Mouse (Mus musculus): ENCODE measurements at regions not wholly inside any gene's neighbourhood (a gene's known extent, or its start where the extent isn't known, plus 50 kb on each side); places are given as distances from the start of the nearest gene placed in this dataset.
A peak's percentile ranks its signal among the peaks of the same experiment; 100 is the strongest.

DNA sequence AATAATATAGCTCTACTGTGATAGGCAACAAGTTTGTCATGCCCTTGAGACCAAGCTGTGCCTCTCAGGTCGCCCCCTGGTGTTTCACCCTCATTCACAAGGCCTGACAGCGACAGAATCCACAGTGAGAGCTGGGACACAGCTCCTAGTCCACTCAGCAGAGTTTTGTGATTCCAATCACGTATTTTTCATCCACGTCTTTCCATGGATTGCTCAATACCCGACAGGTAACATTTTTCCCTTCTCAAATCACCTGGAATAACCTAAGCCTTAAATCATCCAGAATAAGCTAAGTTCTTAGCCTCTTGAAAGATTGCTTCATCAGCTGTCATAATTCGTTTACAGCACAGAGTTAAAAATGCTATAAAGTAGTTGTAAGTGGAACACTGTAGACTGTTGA, 211.3 kb downstream of the Ccdc91 start:
- DNase-seq (ENCODE audit: low spot score in 2 of 2): no peak

DNA sequence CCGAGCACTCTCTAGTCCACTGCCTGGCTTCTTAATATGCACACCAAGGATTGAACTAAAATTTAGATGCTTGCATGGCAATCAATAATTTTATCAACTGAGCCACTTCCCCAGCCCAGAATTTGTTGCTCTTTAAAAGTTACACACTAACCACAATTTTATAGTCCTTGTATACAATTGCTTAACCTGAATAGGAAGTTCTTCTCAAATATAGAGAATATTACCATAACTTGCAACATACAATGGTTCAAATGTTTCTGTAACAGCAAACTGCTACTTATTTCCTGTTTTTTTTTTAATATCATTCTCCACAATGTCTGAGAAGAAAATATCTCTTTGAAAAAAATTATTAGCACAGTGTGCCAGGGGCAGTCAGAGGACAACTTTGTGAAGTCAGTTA, 222.6 kb downstream of the Ccdc91 start:
- DNase-seq (ENCODE audit: low spot score in 2 of 2): no peak

- DNase-seq (ENCODE audit: low spot score in 2 of 2): no peak
These were observed 223.8 kb downstream of the Ccdc91 start for GRCm38 (mm10) chr6:147699449-147699848.

DNA sequence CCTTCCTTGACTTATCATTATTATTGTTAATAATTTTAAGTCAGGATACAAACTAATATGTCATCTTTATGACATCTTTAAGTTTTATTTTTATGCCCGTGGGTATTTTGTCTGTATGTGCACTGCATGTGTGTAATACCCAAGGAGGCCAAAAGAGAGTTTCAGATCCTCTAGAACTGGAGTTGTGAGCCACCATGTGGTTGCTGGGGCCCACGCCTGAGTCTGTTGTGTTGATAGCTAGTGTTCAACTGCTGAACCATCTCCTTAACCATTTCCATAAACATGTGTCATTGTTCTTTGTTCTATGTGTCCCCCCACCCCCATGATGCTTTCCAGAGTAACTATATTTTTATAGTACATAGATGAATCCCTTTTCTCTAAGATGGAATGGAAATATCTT, 225.0 kb downstream of the Ccdc91 start:
- DNase-seq (ENCODE audit: low spot score in 2 of 2): no peak

DNA sequence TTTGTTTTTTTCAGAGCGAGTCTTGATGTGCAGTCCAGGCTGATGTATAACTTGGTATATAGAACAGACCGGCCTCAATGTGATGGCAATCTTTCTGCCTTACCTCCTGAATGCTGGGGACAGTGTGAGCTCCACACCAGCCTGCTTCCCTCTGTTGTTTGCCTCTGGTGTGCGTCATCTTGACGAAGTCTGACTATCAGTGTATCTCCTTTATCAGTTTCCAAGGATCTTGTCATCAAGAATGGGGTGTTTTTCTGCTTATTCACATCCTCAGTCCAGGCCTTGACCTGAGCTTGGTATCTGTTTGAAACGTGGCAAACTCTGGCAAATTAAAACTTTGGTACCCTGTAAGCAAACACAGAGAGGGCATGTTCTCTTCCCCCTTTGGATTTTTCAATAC, 226.3 kb downstream of the Ccdc91 start:
- no peak for DNase-seq (ENCODE audit: low spot score in 2 of 2)

GRCm38 (mm10) chr6:147704297-147704696, 228.7 kb downstream of the Ccdc91 start:
- DNase-seq (ENCODE audit: low spot score in 2 of 2): no peak

DNA sequence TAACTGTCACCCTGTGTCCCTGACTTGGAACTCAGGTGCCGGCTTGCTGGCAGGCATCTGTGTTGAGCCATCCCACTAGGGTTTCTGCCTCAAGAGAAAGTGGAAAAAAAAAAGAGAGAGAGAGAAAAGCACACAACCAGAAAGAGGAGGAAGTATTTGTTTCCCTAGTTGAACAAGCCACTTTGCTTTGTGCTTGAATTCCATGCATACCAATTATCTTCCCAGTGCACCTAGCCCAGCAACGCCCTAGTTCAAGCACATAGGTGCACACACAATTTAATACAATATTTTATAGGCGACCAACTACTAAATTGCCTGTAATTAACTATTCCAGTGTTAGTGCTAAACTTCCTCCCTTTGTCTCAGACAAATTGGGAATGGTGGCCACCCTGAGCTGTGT, 230.3 kb downstream of the Ccdc91 start:
- no peak for DNase-seq (ENCODE audit: low spot score in 2 of 2)

- DNase-seq (ENCODE audit: low spot score in 2 of 2): no peak
These were observed 231.1 kb downstream of the Ccdc91 start for GRCm38 (mm10) chr6:147706741-147707140.

- no peak for DNase-seq (ENCODE audit: low spot score in 2 of 2)
These were observed 242.6 kb downstream of the Ccdc91 start for GRCm38 (mm10) chr6:147718052-147718712.

GRCm38 (mm10) chr6:147718713-147719490, 243.3 kb downstream of the Ccdc91 start:
- no peak for DNase-seq (ENCODE audit: low spot score in 2 of 2)

DNA sequence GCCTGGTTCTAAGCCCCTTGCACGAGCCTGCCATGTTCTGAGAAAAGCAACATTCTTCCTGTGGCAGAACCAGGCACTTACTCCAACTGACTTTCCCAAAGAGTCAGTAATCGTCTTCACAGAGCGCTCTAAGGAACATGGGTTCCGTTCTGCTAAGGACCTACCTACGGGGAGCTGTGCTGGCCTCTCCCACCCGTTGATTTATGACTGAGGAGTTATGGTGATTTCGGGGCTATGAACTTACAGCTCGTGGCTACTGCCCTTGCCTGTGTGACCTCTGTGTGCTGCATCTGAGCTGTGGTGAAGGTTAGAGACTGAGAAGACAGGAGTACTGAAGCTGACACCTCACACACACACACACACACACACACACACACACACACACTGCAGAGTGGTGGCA, 243.9 kb downstream of the Ccdc91 start:
- DNase-seq (ENCODE audit: low spot score in 2 of 2): no peak

DNA sequence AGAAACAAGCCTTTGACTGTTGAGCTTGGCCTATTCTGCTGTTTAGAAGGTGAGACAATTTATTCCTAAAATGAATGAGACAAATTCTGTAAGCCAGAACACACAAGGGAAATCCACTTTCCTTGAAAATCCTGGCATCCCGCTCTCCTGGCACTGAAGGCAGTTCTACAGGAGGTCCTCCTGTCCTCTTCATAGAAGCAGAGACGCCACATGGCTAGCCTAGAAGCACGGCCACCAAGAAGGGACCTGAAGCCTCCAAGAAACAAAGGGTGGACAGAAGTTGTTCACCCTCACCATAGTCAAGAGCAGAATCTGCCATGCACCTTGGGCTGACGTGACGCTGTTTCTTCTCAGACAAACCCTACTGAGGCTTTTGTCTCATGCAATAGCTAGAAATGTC, 247.7 kb downstream of the Ccdc91 start:
- no peak for DNase-seq (ENCODE audit: low spot score in 2 of 2)

- DNase-seq (ENCODE audit: low spot score in 2 of 2): no peak
These were observed 251.4 kb downstream of the Ccdc91 start for GRCm38 (mm10) chr6:147726987-147727386.

GRCm38 (mm10) chr6:147727644-147728533, 252.3 kb downstream of the Ccdc91 start:
- DNase-seq (ENCODE audit: low spot score in 2 of 2): no peak

GRCm38 (mm10) chr6:147729721-147730120, 254.1 kb downstream of the Ccdc91 start:
- DNase-seq (ENCODE audit: low spot score in 2 of 2): no peak

DNA sequence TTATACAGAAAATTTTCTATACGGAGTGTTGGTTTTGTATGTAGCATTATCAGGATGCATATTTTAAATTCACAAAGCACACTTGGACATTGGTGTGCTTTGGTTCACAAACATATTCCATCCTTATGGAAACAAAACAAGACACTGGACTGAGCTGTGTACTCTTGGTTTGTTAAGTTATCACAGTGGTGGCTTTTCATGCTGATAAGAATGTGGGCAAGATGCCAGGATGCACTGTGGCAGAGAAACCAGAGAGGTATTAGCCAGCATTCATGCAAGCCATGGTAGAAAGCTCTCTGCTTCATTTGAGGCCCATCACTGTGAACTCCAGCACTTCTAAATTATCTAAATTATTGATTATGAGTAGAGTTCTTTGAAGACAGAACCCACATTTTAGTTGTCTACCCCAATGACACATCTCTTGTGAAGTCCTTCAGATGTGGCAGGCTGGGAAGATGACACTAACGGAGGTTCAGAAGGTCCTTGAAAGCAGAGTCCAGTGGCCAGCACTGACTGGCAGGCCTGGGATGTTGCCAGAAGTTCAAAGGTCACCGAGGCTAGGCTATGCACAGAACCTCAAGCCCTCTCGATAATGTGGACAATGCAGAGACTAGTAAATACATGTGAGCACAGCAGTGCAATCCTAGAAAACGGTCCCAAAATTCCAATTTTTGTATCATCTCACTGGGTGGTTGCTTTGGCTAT, 263.1 kb downstream of the Ccdc91 start:
- DNase-seq (ENCODE audit: low spot score in 2 of 2): no peak

DNA sequence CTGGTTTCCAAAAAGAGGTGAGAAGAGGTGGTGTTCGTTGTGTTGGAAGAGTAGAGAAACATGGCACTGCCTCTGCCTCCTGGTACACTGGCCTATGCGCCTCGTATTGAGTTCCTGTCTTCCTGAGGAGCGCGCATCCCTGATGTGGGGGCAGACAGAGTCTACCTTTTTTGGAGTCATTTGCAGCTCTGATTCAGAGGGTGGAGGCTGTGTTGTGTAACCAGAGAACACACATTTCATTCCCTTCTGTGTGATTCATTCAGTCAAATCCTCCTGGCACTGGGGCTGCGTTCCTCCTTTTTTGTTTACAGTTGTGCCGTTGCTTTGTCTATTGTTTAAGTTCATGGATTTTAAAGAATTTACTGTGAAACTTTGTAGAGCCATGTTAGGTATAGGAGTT, 265.8 kb downstream of the Ccdc91 start:
- peak in 1 of 2 experiments; percentile 53 for DNase-seq (ENCODE audit: low spot score in 2 of 2)

GRCm38 (mm10) chr6:147744081-147744480, 268.5 kb downstream of the Ccdc91 start:
- no peak for DNase-seq (ENCODE audit: low spot score in 2 of 2)

- no peak for DNase-seq (ENCODE audit: low spot score in 2 of 2)
These were observed 270.1 kb downstream of the Ccdc91 start for GRCm38 (mm10) chr6:147745690-147746089.

- no peak for DNase-seq (ENCODE audit: low spot score in 2 of 2)
These were observed 272.3 kb downstream of the Ccdc91 start for GRCm38 (mm10) chr6:147747945-147748344.

DNA sequence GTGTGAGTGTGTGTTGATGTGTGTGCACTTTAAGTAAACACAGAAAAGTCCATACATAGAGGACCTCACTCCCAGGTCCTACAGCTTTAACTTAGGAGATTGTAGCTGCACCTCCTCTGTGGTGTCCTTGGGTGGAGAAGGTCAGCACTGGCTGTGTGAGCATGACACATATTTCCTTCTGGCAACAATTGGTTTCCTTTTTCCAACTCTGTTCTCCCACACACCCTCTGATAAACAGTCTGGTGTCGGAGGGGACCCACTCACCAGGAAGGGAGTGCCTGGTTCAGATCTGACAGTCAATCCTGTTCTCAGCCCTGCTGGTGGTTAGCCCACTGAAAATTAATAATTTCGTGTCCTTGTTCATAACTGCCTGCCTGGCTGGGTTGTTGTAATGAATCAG, 276.7 kb downstream of the Ccdc91 start:
- no peak for DNase-seq (ENCODE audit: low spot score in 2 of 2)

DNA sequence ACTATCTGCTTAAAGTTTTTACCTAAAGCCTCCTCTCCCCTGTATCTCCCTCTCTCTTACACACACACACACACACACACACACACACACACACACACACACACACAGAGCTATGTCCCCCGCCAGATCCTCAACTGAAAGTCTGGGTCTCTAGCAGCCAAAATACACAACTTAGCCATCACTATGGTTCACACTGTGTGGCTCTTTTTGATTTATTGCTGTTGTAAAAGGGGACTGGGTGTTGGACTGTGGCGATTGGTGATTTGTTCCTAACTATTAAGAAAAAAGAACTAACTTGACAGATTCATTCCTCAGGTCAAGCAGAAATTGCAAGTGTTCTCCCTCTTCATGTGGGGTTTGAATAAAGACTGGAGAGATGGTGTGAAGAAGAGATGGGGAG, 278.2 kb downstream of the Ccdc91 start:
- no peak for DNase-seq (ENCODE audit: low spot score in 2 of 2)
